Mouse (Mus musculus) midbrain, embryonic 12.5 days (tissue): ENCODE results near the gene Cacng6. TPM values are rescaled to one million over a fixed set of nuclear protein-coding genes. Genes with fewer than 3 reads are reported as not detected.

Source experiments
- ATAC-seq: fragments of 200-750 bp; cut with Nextera tagmentation; 2 replicates; pipeline ENCODE4 v1.8.0; 2017; ENCODE audit warnings: low read depth, moderate TSS enrichment, moderate library complexity; ENCODE audit not compliant: low FRiP score
- H3K27ac ChIP-seq: fragments of 300-500 bp; sonication (generic); replicated peaks from 2 replicates; pipeline ENCODE4 v1.5.1; 2016; ENCODE audit warnings: mild to moderate bottlenecking
- H3K27me3 ChIP-seq: fragments of 300-500 bp; sonication (generic); 2 replicates; pipeline ENCODE4 v1.6.1; 2016; ENCODE audit warnings: mild to moderate bottlenecking
- H3K36me3 ChIP-seq: fragments of 300-500 bp; sonication (generic); 2 replicates; pipeline ENCODE4 v1.6.1; 2016
- H3K4me1 ChIP-seq: fragments of 300-500 bp; sonication (generic); 2 replicates; pipeline ENCODE4 v1.6.1; 2016
- H3K4me2 ChIP-seq: fragments of 300-500 bp; sonication (generic); replicated peaks from 2 replicates; pipeline ENCODE4 v1.6.1; 2016; ENCODE audit warnings: mild to moderate bottlenecking, moderate library complexity
- H3K4me3 ChIP-seq: fragments of 300-500 bp; sonication (generic); 2 replicates; pipeline ENCODE4 v1.5.1; 2016; ENCODE audit warnings: mild to moderate bottlenecking
- H3K9ac ChIP-seq: fragments of 300-500 bp; sonication (generic); replicated peaks from 2 replicates; pipeline ENCODE4 v1.6.1; 2016; ENCODE audit warnings: mild to moderate bottlenecking, moderate library complexity
- H3K9me3 ChIP-seq: fragments of 300-500 bp; sonication (generic); 2 replicates; pipeline ENCODE4 v1.6.1; 2016; ENCODE audit warnings: mild to moderate bottlenecking
- WGBS: fragments of 180-500 bp; shearing (Covaris S2); methylation state at CpG from one replicate; pipeline ENCODE4 v1.1.7; 2016; 5-methylcytosine and 5-hydroxymethylcytosine counted together
- polyA plus RNA-seq: library from polyadenylated mRNA; unstranded; fragments of >200 nt; fragmentation: Nextera tagmentation; extraction: Ambion mirVana; gene quantifications from 2 replicates; pipeline ENCODE4 v1.2.1, GENCODE M21; 2016

Cacng6 gene
- polyA plus RNA-seq, 1 experiment from 2014 or later: 0.20 TPM

GRCm38 (mm10) chr7:3422051-3422450 is 1.9 kb upstream of the Cacng6 start:
- Histone ChIP-seq H3K27me3 (peaks cover 65% of the 10 kb centered on the region), H3K27ac (no peak overlapping the region), H3K9ac (no peak overlapping the region), H3K4me1 (peaks cover 8% of the 10 kb centered on the region), H3K36me3 (no peaks in the 10 kb centered on the region), H3K4me2 (no peak overlapping the region), H3K9me3 (no peaks in the 10 kb centered on the region), H3K4me3 (no peak overlapping the region)
- ATAC-seq: no peak
- 64% methylated on average over 7 of the region's 7 CpGs for WGBS

- WGBS: under 1% methylated on average over 30 of the region's 30 CpGs
- Histone ChIP-seq H3K4me1 (peaks cover 8% of the 10 kb centered on the region), H3K27ac (no peak overlapping the region), H3K4me2 (peak overlapping the region; percentile 52), H3K4me3 (peak overlapping the region; percentile 29), H3K9me3 (no peaks in the 10 kb centered on the region), H3K27me3 (peaks cover 52% of the 10 kb centered on the region), H3K9ac (peak overlapping the region; percentile 21; the same call in 1 of the 2 replicates), H3K36me3 (no peaks in the 10 kb centered on the region)
- ATAC-seq: peak; percentile 49; the same call in 1 of the 2 replicates
These were observed 565 bp upstream of the Cacng6 start for GRCm38 (mm10) chr7:3423430-3423829.

GRCm38 (mm10) chr7:3425141-3425540 is 1.1 kb downstream of the Cacng6 start:
- no peak overlapping the region for H3K4me3 ChIP-seq
- peaks cover 8% of the 10 kb centered on the region for H3K4me1 ChIP-seq
- H3K27ac ChIP-seq: no peak overlapping the region
- H3K4me2 ChIP-seq: no peak overlapping the region
- no peak for ATAC-seq
- H3K9ac ChIP-seq: no peak overlapping the region
- WGBS: 91% methylated on average over 5 of the region's 5 CpGs
- H3K9me3 ChIP-seq: no peaks in the 10 kb centered on the region
- peaks cover 48% of the 10 kb centered on the region for H3K27me3 ChIP-seq
- H3K36me3 ChIP-seq: no peaks in the 10 kb centered on the region

- no peak overlapping the region for H3K4me3 ChIP-seq
- H3K9me3 ChIP-seq: no peaks in the 10 kb centered on the region
- H3K36me3 ChIP-seq: no peaks in the 10 kb centered on the region
- H3K27ac ChIP-seq: no peak overlapping the region
- peaks cover 8% of the 10 kb centered on the region for H3K27me3 ChIP-seq
- H3K9ac ChIP-seq: no peak overlapping the region
- no peaks in the 10 kb centered on the region for H3K4me1 ChIP-seq
- 82% methylated on average over 6 of the region's 6 CpGs for WGBS
- no peak for ATAC-seq
- no peak overlapping the region for H3K4me2 ChIP-seq
These were observed 6.2 kb downstream of the Cacng6 start for GRCm38 (mm10) chr7:3430161-3430560.

GRCm38 (mm10) chr7:3432066-3432465 is 8.1 kb downstream of the Cacng6 start:
- H3K4me3 ChIP-seq: no peak overlapping the region
- no peak overlapping the region for H3K4me2 ChIP-seq
- H3K9ac ChIP-seq: no peak overlapping the region
- H3K27me3 ChIP-seq: 0 out of 2 replicates have a peak, but pooled peaks cover 3% of the 10 kb centered on the region
- H3K9me3 ChIP-seq: no peaks in the 10 kb centered on the region
- no peak for ATAC-seq
- no peaks in the 10 kb centered on the region for H3K4me1 ChIP-seq
- H3K27ac ChIP-seq: no peak overlapping the region
- 88% methylated on average over 1 of the region's 1 CpGs for WGBS
- H3K36me3 ChIP-seq: no peaks in the 10 kb centered on the region

- no peak overlapping the region for H3K27ac ChIP-seq
These were observed 13.9 kb downstream of the Cacng6 start for GRCm38 (mm10) chr7:3437941-3438340.

GRCm38 (mm10) chr7:3439984-3440383 is 16.0 kb downstream of the Cacng6 start:
- Histone ChIP-seq H3K9ac (no peak overlapping the region), H3K9me3 (no peaks in the 10 kb centered on the region), H3K36me3 (no peaks in the 10 kb centered on the region), H3K4me3 (no peak overlapping the region), H3K27me3 (0 out of 2 replicates have a peak, but pooled peaks cover 3% of the 10 kb centered on the region), H3K4me2 (no peak overlapping the region), H3K4me1 (no peaks in the 10 kb centered on the region), H3K27ac (no peak overlapping the region)
- 85% methylated on average over 11 of the region's 11 CpGs for WGBS
- ATAC-seq: no peak

More at GRCm38 (mm10) chr7:3437941-3438340, 13.9 kb downstream of the Cacng6 start:
- 72% methylated on average over 5 of the region's 5 CpGs for WGBS
- no peak for ATAC-seq
- H3K9ac ChIP-seq: no peak overlapping the region
- H3K4me2 ChIP-seq: no peak overlapping the region
- no peak overlapping the region for H3K4me3 ChIP-seq
- H3K36me3 ChIP-seq: no peaks in the 10 kb centered on the region
- H3K9me3 ChIP-seq: no peaks in the 10 kb centered on the region
- H3K4me1 ChIP-seq: no peaks in the 10 kb centered on the region
- H3K27me3 ChIP-seq: 0 out of 2 replicates have a peak, but pooled peaks cover 3% of the 10 kb centered on the region

GRCm38 (mm10) chr7:3440526-3440925 is 16.5 kb downstream of the Cacng6 start:
- 78% methylated on average over 8 of the region's 8 CpGs for WGBS
- ATAC-seq: no peak
- Histone ChIP-seq H3K4me3 (no peak overlapping the region), H3K9ac (no peak overlapping the region), H3K4me2 (no peak overlapping the region), H3K36me3 (no peaks in the 10 kb centered on the region), H3K4me1 (no peaks in the 10 kb centered on the region), H3K9me3 (no peaks in the 10 kb centered on the region), H3K27me3 (0 out of 2 replicates have a peak, but pooled peaks cover 3% of the 10 kb centered on the region), H3K27ac (no peak overlapping the region)

- Histone ChIP-seq H3K4me1 (no peaks in the 10 kb centered on the region), H3K4me3 (no peak overlapping the region), H3K9ac (no peak overlapping the region), H3K27ac (no peak overlapping the region), H3K4me2 (no peak overlapping the region), H3K9me3 (no peaks in the 10 kb centered on the region), H3K27me3 (no peaks in the 10 kb centered on the region), H3K36me3 (no peaks in the 10 kb centered on the region)
- 80% methylated on average over 10 of the region's 10 CpGs for WGBS
- ATAC-seq: no peak
These were observed 18.6 kb downstream of the Cacng6 start for GRCm38 (mm10) chr7:3442476-3443062.

GRCm38 (mm10) chr7:3444678-3445077 is 20.7 kb downstream of the Cacng6 start:
- 87% methylated on average over 3 of the region's 3 CpGs for WGBS
- Histone ChIP-seq H3K4me2 (no peak overlapping the region), H3K4me3 (no peak overlapping the region), H3K36me3 (no peaks in the 10 kb centered on the region), H3K27me3 (peaks cover 5% of the 10 kb centered on the region; the same call in 1 of the 2 replicates), H3K9me3 (no peaks in the 10 kb centered on the region), H3K9ac (no peak overlapping the region), H3K4me1 (no peaks in the 10 kb centered on the region), H3K27ac (no peak overlapping the region)
- no peak for ATAC-seq

GRCm38 (mm10) chr7:3446584-3446983 is 22.6 kb downstream of the Cacng6 start:
- Histone ChIP-seq H3K4me3 (no peak overlapping the region), H3K36me3 (no peaks in the 10 kb centered on the region), H3K4me2 (no peak overlapping the region), H3K4me1 (no peaks in the 10 kb centered on the region), H3K9me3 (no peaks in the 10 kb centered on the region), H3K9ac (no peak overlapping the region), H3K27me3 (peaks cover 5% of the 10 kb centered on the region; the same call in 1 of the 2 replicates), H3K27ac (no peak overlapping the region)
- no peak for ATAC-seq
- WGBS: 76% methylated on average over 3 of the region's 3 CpGs

GRCm38 (mm10) chr7:3447026-3447425 is 23.0 kb downstream of the Cacng6 start:
- WGBS: 77% methylated on average over 4 of the region's 4 CpGs
- H3K4me1 ChIP-seq: no peaks in the 10 kb centered on the region
- H3K4me3 ChIP-seq: no peak overlapping the region
- ATAC-seq: no peak
- H3K36me3 ChIP-seq: no peaks in the 10 kb centered on the region
- no peaks in the 10 kb centered on the region for H3K9me3 ChIP-seq
- no peak overlapping the region for H3K27ac ChIP-seq
- H3K4me2 ChIP-seq: no peak overlapping the region
- H3K9ac ChIP-seq: no peak overlapping the region
- peaks cover 5% of the 10 kb centered on the region; the same call in 1 of the 2 replicates for H3K27me3 ChIP-seq
